Mouse (Mus musculus): ENCODE data around the gene Efnb1. TPM values are rescaled to one million over a fixed set of nuclear protein-coding genes. Genes with fewer than 3 reads are reported as not detected.

The Efnb1 gene
- polyA plus RNA-seq, 1 experiment from 2014 or later: 33.0 TPM

DNA sequence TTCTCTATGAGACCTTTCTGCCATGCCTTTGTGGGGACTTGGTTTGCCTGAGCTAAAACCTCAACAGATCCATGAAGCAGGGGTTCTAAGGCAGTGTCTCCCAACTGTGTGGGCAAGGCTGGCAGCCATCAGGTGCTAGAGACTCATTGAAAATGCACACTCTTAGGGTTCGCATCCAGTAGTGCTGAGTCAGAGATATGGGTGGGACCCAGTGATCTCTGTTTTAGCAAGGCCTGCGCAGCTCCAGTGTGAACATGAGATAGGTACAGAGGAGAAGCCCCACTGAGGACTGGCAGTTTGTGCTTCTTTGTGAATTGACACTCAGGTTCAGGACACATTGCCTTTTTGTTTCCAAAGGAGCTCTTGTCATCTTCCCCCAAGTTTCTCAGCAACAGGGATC lies 28.2 kb downstream of the Efnb1 start:
- H3K4me2 ChIP-seq: no peak overlapping the region
- WGBS: 75% methylated on average over 2 of the region's 2 CpGs
- peaks cover 42% of the 10 kb centered on the region for H3K27me3 ChIP-seq
- 0 out of 2 replicates have a peak, but pooled peaks cover 4% of the 10 kb centered on the region for H3K4me1 ChIP-seq (replicated peaks)
- no peak overlapping the region for H3K27ac ChIP-seq
- no peak overlapping the region for H3K4me3 ChIP-seq
- H3K9me3 ChIP-seq: no peaks in the 10 kb centered on the region
- no peak for ATAC-seq (ENCODE audit: low FRiP score)
- H3K36me3 ChIP-seq: no peaks in the 10 kb centered on the region
- H3K9ac ChIP-seq: no peak overlapping the region

GRCm38 (mm10) chrX:99164855-99165368 lies 29.0 kb downstream of the Efnb1 start:
- Histone ChIP-seq H3K4me2 (no peak overlapping the region), H3K27ac (no peak overlapping the region), H3K4me3 (no peak overlapping the region), H3K9me3 (no peaks in the 10 kb centered on the region), H3K36me3 (no peaks in the 10 kb centered on the region), H3K27me3 (peaks cover 46% of the 10 kb centered on the region), H3K4me1 (replicated peaks) (0 out of 2 replicates have a peak, but pooled peaks cover 4% of the 10 kb centered on the region), H3K9ac (no peak overlapping the region)
- WGBS: 65% methylated on average over 4 of the region's 4 CpGs
- no peak for ATAC-seq (ENCODE audit: low FRiP score)

DNA sequence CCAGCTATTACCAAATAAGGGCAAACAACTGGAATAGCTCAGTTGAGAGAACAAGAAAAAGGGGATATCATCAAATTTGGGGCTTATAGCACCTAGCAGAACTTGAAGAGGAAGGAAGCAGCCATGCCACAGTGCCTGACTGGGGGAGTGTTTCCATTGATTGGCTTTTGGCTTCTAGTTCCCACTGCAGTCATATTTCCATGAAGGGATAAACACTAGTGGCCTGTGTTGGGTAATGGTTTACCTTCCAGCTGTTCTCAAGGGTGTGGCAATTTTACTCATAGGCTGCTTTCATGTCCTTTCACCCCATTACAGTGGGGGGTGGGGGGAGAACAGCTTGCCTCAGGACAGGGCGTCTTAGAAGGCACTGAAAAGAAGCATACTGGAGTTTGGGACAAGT lies 31.1 kb downstream of the Efnb1 start:
- Histone ChIP-seq H3K9ac (no peak overlapping the region), H3K36me3 (no peaks in the 10 kb centered on the region), H3K4me1 (replicated peaks) (0 out of 2 replicates have a peak, but pooled peaks cover 4% of the 10 kb centered on the region), H3K4me3 (no peak overlapping the region), H3K27me3 (peaks cover 58% of the 10 kb centered on the region), H3K27ac (no peak overlapping the region), H3K9me3 (no peaks in the 10 kb centered on the region), H3K4me2 (no peak overlapping the region)
- no peak for ATAC-seq (ENCODE audit: low FRiP score)
- 82% methylated on average over 1 of the region's 1 CpGs for WGBS

DNA sequence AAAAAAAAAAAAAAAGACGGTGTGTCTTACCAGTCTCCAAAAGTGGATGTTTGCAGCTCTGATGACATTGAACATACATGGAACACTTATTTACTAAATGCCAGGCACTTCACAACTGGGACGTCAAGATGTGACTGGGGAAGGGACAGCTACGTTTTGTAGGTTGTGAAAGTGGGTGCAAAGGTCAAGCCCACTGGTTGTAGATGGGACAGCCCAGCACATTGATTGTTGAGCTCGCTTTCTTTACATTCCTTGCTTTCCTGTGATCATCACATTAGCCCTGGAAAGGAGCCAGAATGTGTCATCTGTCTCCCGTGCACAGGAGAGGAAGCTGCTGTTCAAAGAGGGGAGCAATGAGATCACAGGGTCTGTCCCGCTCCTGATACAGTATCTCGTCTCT lies 31.6 kb downstream of the Efnb1 start:
- H3K4me2 ChIP-seq: no peak overlapping the region
- no peak overlapping the region for H3K27ac ChIP-seq
- H3K27me3 ChIP-seq: peaks cover 58% of the 10 kb centered on the region
- 0 out of 2 replicates have a peak, but pooled peaks cover 4% of the 10 kb centered on the region for H3K4me1 ChIP-seq (replicated peaks)
- H3K36me3 ChIP-seq: no peaks in the 10 kb centered on the region
- H3K9ac ChIP-seq: no peak overlapping the region
- no peak for ATAC-seq (ENCODE audit: low FRiP score)
- WGBS: 66% methylated on average over 7 of the region's 7 CpGs
- no peaks in the 10 kb centered on the region for H3K9me3 ChIP-seq
- H3K4me3 ChIP-seq: no peak overlapping the region

DNA sequence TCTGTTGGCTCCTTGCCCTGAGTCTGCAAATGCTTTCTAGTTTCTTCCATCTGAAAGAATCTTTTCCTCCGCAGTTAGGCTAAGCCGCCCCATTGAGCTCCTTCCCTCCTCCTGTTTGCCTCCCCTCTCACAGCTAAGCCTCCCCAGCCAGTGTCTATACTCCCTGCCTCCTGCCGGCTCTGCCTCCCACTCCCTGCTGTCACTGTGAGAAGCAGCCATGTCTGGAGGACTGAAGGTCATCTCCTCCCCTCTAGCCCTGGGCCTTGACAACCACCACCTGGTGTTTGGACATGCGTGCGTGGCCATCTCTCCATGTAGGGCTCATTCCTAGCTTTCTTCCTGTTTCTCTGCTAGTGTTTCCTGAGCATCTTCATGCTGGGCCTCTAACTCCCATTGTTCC lies 36.4 kb downstream of the Efnb1 start:
- peaks cover 50% of the 10 kb centered on the region for H3K27me3 ChIP-seq

GRCm38 (mm10) chrX:99185081-99185596 lies 49.2 kb downstream of the Efnb1 start:
- ATAC-seq (ENCODE audit: low FRiP score): no peak
- WGBS: 41% methylated on average over 9 of the region's 9 CpGs
- H3K27me3 ChIP-seq: peaks cover 72% of the 10 kb centered on the region

More for the DNA sequence above, 36.4 kb downstream of the Efnb1 start:
- H3K36me3 ChIP-seq: no peaks in the 10 kb centered on the region
- H3K27ac ChIP-seq: no peak overlapping the region
- H3K4me2 ChIP-seq: no peak overlapping the region
- H3K4me1 ChIP-seq (replicated peaks): no peaks in the 10 kb centered on the region
- no peak overlapping the region for H3K9ac ChIP-seq
- no peak for ATAC-seq (ENCODE audit: low FRiP score)
- WGBS: 58% methylated on average over 5 of the region's 5 CpGs
- H3K4me3 ChIP-seq: no peak overlapping the region
- H3K9me3 ChIP-seq: no peaks in the 10 kb centered on the region

DNA sequence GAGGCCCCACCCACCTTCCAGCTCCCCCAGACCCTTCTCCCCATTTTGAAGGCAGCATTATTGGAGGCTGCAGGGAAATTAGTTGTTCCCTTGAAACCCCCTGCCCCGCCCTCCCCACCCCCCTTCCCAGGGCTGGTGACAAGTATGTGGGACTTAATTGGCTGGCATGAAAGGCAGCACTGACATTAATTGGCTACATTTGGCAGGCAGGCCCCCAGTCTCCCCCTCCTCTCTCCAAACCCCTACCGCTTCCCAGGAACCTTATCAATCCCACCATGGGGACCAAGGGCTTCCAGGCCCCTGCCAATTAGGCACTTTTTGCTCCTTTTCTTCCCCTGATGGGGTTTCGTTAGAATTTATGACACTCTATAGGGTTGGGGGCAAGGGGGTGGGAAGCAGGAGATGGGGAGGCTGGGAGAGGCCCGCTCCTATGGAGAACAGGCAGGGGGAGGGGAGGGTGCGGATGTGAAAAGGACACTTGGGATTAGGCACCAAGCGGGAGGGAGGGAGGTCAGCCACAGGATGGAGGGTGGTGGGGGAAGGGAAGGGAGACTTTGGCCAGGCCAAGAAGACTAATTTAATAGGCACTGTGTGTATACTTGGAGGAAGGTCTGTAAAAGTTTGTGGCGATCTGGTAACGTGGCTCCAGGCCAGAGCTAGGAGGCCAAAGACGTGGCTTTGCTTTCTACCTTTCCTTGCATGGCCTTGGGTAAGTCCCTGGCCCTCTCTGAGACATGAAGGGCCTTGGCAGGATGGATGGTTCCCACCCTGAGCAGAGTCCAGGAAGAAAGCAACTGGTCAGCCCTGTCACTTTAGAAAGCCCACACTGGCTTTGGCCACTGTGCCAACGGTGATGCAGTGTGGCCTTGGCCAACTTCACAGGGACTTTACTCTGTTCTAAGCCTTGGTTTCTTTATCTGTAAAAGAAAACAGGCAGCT lies 50.8 kb downstream of the Efnb1 start:
- Histone ChIP-seq H3K27me3 (peaks cover 78% of the 10 kb centered on the region), H3K9ac (no peak overlapping the region), H3K9me3 (no peaks in the 10 kb centered on the region), H3K36me3 (no peaks in the 10 kb centered on the region), H3K4me3 (no peak overlapping the region), H3K27ac (no peak overlapping the region), H3K4me1 (replicated peaks) (peaks cover 3% of the 10 kb centered on the region; the same call in 1 of the 2 replicates), H3K4me2 (no peak overlapping the region)
- WGBS: 31% methylated on average over 10 of the region's 10 CpGs
- ATAC-seq (ENCODE audit: low FRiP score): no peak

More at GRCm38 (mm10) chrX:99185081-99185596, 49.2 kb downstream of the Efnb1 start:
- peaks cover 3% of the 10 kb centered on the region; the same call in 1 of the 2 replicates for H3K4me1 ChIP-seq (replicated peaks)
- no peak overlapping the region for H3K27ac ChIP-seq
- H3K4me3 ChIP-seq: no peak overlapping the region
- no peaks in the 10 kb centered on the region for H3K36me3 ChIP-seq
- no peak overlapping the region for H3K4me2 ChIP-seq
- no peaks in the 10 kb centered on the region for H3K9me3 ChIP-seq
- H3K9ac ChIP-seq: no peak overlapping the region

- 0 out of 2 replicates have a peak, but pooled peaks cover 2% of the 10 kb centered on the region for H3K4me1 ChIP-seq (replicated peaks)
These were observed 55.6 kb downstream of the Efnb1 start for GRCm38 (mm10) chrX:99191441-99192087.

GRCm38 (mm10) chrX:99196910-99197309 lies 61.0 kb downstream of the Efnb1 start:
- Histone ChIP-seq H3K4me3 (no peak overlapping the region), H3K27me3 (peaks cover 49% of the 10 kb centered on the region), H3K4me1 (replicated peaks) (peaks cover 25% of the 10 kb centered on the region), H3K27ac (no peak overlapping the region), H3K36me3 (no peaks in the 10 kb centered on the region), H3K9ac (no peak overlapping the region), H3K4me2 (no peak overlapping the region), H3K9me3 (no peaks in the 10 kb centered on the region)
- 34% methylated on average over 8 of the region's 9 CpGs for WGBS
- ATAC-seq (ENCODE audit: low FRiP score): no peak

More at GRCm38 (mm10) chrX:99191441-99192087, 55.6 kb downstream of the Efnb1 start:
- Histone ChIP-seq H3K9me3 (no peaks in the 10 kb centered on the region), H3K4me2 (no peak overlapping the region), H3K27ac (no peak overlapping the region), H3K36me3 (no peaks in the 10 kb centered on the region), H3K27me3 (peaks cover 71% of the 10 kb centered on the region), H3K4me3 (no peak overlapping the region), H3K9ac (no peak overlapping the region)
- ATAC-seq (ENCODE audit: low FRiP score): no peak
- WGBS: 75% methylated on average over 10 of the region's 10 CpGs

- Histone ChIP-seq H3K4me2 (peak overlapping the region; percentile 46), H3K27me3 (peaks cover 39% of the 10 kb centered on the region), H3K9ac (peak overlapping the region; percentile 65), H3K27ac (peak overlapping the region; percentile 92), H3K9me3 (no peaks in the 10 kb centered on the region), H3K4me3 (0 out of 2 replicates have a peak overlapping the region, but pooled peaks have one; percentile 8), H3K4me1 (replicated peaks) (peaks cover 29% of the 10 kb centered on the region), H3K36me3 (no peaks in the 10 kb centered on the region)
- ATAC-seq (ENCODE audit: low FRiP score): peak; percentile 55
- 15% methylated on average over 4 of the region's 9 CpGs for WGBS
These were observed 62.6 kb downstream of the Efnb1 start for GRCm38 (mm10) chrX:99198532-99198931.

All from hindbrain, embryonic 13.5 days (tissue).